Mouse (Mus musculus): ENCODE results near the gene Slc25a35. TPM values are rescaled to one million over a fixed set of nuclear protein-coding genes. Genes with fewer than 3 reads are reported as not detected.
A peak's percentile ranks its signal among the peaks of the same experiment; 100 is the strongest.

Slc25a35 gene
- polyA plus RNA-seq, 1 experiment, result 12.1 TPM

DNA sequence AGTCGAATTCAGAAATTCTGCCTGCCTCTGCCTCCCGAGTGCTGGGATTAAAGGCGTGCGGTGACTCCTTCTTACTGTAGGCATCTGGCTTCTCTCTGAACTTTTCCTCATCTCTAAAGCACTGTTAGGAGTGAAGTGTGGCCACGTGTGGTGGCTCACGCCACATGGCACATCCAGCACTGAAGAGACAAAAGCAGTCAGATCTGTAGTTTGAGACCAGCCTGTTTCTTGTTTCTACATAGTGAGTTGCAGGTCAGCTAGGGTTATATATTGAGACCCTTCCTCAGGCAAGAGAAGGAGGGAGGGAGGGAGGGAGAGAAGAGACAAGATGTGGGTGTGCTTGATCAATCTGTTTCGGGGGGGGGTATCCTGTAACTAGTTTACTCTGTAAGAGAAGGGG lies 7.2 kb downstream of the Slc25a35 start, which contains the start of gene Rangrf:
Gene Rangrf, minus strand, starts transcription at position 101 of the 400 bp plus-strand sequence.
- H3K27ac ChIP-seq (ENCODE audit: insufficient read depth, low read length), result no peak within 1 kb of the TSS
- 83% methylated on average over 7 of the region's 7 CpGs for WGBS
- H3K4me3 ChIP-seq (replicated peaks; ENCODE audit: insufficient read depth, low read depth, low read length), result peak within 1 kb of the TSS; percentile 84
- H3K4me1 ChIP-seq (ENCODE audit: control insufficient read depth, insufficient read depth, low read length), result peaks cover 6% of the 10 kb centered on the region; the same call in 1 of the 2 replicates
- TF ChIP-seq POLR2A (IDR thresholded peaks at IDR 0.05; ENCODE audit: borderline replicate concordance, insufficient read depth, low read length) (no peak), CTCF (IDR thresholded peaks at IDR 0.05; ENCODE audit: borderline replicate concordance, insufficient read depth, low read depth, low read length) (no peak)
- no peaks in the 10 kb centered on the region for H3K27me3 ChIP-seq (ENCODE audit: control insufficient read depth, insufficient read depth, low read length)
- DNase-seq, result no peak

GRCm38 (mm10) chr11:68975601-68976000 lies 7.7 kb downstream of the Slc25a35 start:
- no peak for TF ChIP-seq POLR2A (IDR thresholded peaks at IDR 0.05; ENCODE audit: borderline replicate concordance, insufficient read depth, low read length)
- no peak for TF ChIP-seq CTCF (IDR thresholded peaks at IDR 0.05; ENCODE audit: borderline replicate concordance, insufficient read depth, low read depth, low read length)
- DNase-seq, result no peak
- Histone ChIP-seq H3K4me1 (ENCODE audit: control insufficient read depth, insufficient read depth, low read length) (0 out of 2 replicates have a peak, but pooled peaks cover 6% of the 10 kb centered on the region), H3K27me3 (ENCODE audit: control insufficient read depth, insufficient read depth, low read length) (no peaks in the 10 kb centered on the region), H3K4me3 (replicated peaks; ENCODE audit: insufficient read depth, low read depth, low read length) (no peak overlapping the region), H3K27ac (ENCODE audit: insufficient read depth, low read length) (no peak overlapping the region)
- WGBS, result 98% methylated on average over 1 of the region's 1 CpGs

- Histone ChIP-seq H3K27me3 (ENCODE audit: control insufficient read depth, insufficient read depth, low read length) (no peaks in the 10 kb centered on the region), H3K27ac (ENCODE audit: insufficient read depth, low read length) (no peak overlapping the region), H3K4me3 (replicated peaks; ENCODE audit: insufficient read depth, low read depth, low read length) (no peak overlapping the region), H3K4me1 (ENCODE audit: control insufficient read depth, insufficient read depth, low read length) (no peaks in the 10 kb centered on the region; the same call in 1 of the 2 replicates)
- 33% methylated on average over 5 of the region's 5 CpGs for WGBS
- no peak for DNase-seq
- TF ChIP-seq CTCF (IDR thresholded peaks at IDR 0.05; ENCODE audit: borderline replicate concordance, insufficient read depth, low read depth, low read length) (no peak), POLR2A (IDR thresholded peaks at IDR 0.05; ENCODE audit: borderline replicate concordance, insufficient read depth, low read length) (no peak)
Observed at GRCm38 (mm10) chr11:68979320-68979733, 11.4 kb downstream of the Slc25a35 start.

- WGBS, result 72% methylated on average over 3 of the region's 3 CpGs
- no peak for TF ChIP-seq CTCF (IDR thresholded peaks at IDR 0.05; ENCODE audit: borderline replicate concordance, insufficient read depth, low read depth, low read length)
- no peak for TF ChIP-seq POLR2A (IDR thresholded peaks at IDR 0.05; ENCODE audit: borderline replicate concordance, insufficient read depth, low read length)
- H3K4me3 ChIP-seq (replicated peaks; ENCODE audit: insufficient read depth, low read depth, low read length), result no peak overlapping the region
- no peaks in the 10 kb centered on the region for H3K27me3 ChIP-seq (ENCODE audit: control insufficient read depth, insufficient read depth, low read length)
- H3K27ac ChIP-seq (ENCODE audit: insufficient read depth, low read length), result no peak overlapping the region
- no peak for DNase-seq
- H3K4me1 ChIP-seq (ENCODE audit: control insufficient read depth, insufficient read depth, low read length), result no peaks in the 10 kb centered on the region; the same call in 1 of the 2 replicates
Observed at GRCm38 (mm10) chr11:68980919-68981318, 13.0 kb downstream of the Slc25a35 start.

DNA sequence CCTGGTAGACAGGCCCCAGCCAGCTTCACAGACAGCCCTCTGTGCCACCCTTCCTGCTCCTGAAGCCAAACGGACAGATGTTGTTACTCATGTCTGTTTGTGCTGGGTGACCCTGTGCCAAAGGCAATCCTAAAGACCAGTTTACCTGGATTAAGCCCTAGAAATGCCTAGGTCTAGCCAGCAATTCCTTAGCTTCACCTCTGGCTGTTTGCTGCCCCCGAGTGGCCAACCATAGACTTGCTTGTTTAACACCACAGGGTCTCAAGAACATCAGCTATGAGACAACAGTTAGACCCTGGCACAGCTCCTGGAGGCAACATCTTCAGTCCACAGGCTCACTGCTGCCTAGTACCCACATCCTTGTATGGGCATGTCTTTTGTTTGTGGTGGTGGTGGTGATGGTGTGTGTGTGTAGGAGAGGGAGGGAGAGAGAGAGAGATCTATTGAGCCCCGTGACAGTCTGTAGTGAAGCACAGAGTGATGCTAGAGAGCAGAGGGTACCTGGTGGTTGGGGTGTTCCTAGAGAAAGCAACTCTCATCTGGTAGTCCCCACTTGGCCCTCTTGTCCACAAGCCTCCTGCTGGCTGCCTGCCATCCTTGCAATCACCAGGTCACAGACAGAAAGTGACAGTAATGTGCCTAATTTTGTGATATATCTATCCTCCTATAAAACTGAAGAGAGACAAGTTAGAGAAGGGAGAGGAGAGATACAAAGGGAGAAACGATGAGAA lies 14.9 kb downstream of the Slc25a35 start:
- DNase-seq, result peak; percentile 63 to 76
- no peak for TF ChIP-seq POLR2A (IDR thresholded peaks at IDR 0.05; ENCODE audit: borderline replicate concordance, insufficient read depth, low read length)
- peak; percentile 81 for TF ChIP-seq CTCF (IDR thresholded peaks at IDR 0.05; ENCODE audit: borderline replicate concordance, insufficient read depth, low read depth, low read length)
- Histone ChIP-seq H3K4me3 (replicated peaks; ENCODE audit: insufficient read depth, low read depth, low read length) (no peak overlapping the region), H3K27ac (ENCODE audit: insufficient read depth, low read length) (no peak overlapping the region), H3K27me3 (ENCODE audit: control insufficient read depth, insufficient read depth, low read length) (no peaks in the 10 kb centered on the region), H3K4me1 (ENCODE audit: control insufficient read depth, insufficient read depth, low read length) (peaks cover 3% of the 10 kb centered on the region)
- WGBS, result 27% methylated on average over 4 of the region's 4 CpGs

DNA sequence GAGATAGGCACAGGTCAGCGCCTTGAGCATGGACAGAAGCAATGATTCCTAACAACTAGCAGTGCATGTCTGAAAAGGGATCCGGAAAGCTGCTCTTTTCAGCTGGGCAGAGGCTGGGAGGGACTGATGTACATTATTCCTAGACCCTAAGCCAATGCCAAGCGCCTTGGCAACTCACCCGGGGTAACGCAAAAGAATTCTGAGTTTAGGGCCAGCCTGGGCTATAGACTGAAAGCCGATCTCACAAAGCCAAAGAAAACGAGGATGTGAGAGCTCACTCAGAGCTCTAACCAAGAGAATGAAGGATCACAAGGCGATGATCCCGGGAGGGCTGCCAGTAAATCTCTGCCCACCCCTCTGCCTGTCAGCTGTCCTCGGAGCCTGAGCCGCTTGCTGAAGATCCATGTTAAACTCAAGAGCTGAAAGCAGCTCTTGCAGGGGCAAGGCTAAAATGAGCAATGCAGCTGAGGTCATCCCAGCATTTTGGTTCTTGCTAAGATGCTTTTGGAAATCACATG lies 19.5 kb downstream of the Slc25a35 start:
- H3K27ac ChIP-seq (ENCODE audit: insufficient read depth, low read length), result peak overlapping the region; percentile 37
- DNase-seq, result peak in 1 of 2 experiments; percentile 39
- no peaks in the 10 kb centered on the region for H3K27me3 ChIP-seq (ENCODE audit: control insufficient read depth, insufficient read depth, low read length)
- WGBS, result 44% methylated on average over 11 of the region's 11 CpGs
- no peak for TF ChIP-seq POLR2A (IDR thresholded peaks at IDR 0.05; ENCODE audit: borderline replicate concordance, insufficient read depth, low read length)
- no peak for TF ChIP-seq CTCF (IDR thresholded peaks at IDR 0.05; ENCODE audit: borderline replicate concordance, insufficient read depth, low read depth, low read length)
- H3K4me3 ChIP-seq (replicated peaks; ENCODE audit: insufficient read depth, low read depth, low read length), result no peak overlapping the region
- H3K4me1 ChIP-seq (ENCODE audit: control insufficient read depth, insufficient read depth, low read length), result peaks cover 16% of the 10 kb centered on the region

DNA sequence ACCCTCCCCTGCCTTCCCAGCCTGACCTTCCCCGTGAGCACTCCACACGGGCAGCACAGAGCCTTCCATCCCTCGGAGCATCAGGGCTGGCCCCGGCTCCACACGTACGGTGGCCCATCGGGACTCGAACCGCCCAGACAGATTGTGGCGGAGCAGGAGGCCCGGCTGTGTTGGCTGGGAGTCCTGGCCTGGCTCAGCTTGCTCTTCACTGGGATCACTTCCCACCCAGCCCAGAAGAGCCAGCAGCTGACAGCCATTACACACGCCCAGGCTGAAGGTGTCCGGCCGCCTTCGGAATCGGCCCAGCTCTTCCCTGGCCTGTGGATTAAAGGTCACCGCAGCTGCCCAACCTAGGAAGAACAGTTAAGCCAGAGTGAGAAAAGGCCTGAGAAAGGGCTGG lies 20.4 kb downstream of the Slc25a35 start:
- H3K27ac ChIP-seq (ENCODE audit: insufficient read depth, low read length), result peak overlapping the region; percentile 37; the same call in 1 of the 2 replicates
- peak; percentile 17; the same call in 1 of the 2 replicates for TF ChIP-seq POLR2A (IDR thresholded peaks at IDR 0.05; ENCODE audit: borderline replicate concordance, insufficient read depth, low read length)
- no peak for TF ChIP-seq CTCF (IDR thresholded peaks at IDR 0.05; ENCODE audit: borderline replicate concordance, insufficient read depth, low read depth, low read length)
- H3K27me3 ChIP-seq (ENCODE audit: control insufficient read depth, insufficient read depth, low read length), result no peaks in the 10 kb centered on the region
- peaks cover 25% of the 10 kb centered on the region for H3K4me1 ChIP-seq (ENCODE audit: control insufficient read depth, insufficient read depth, low read length)
- H3K4me3 ChIP-seq (replicated peaks; ENCODE audit: insufficient read depth, low read depth, low read length), result peak overlapping the region; percentile 9
- peak; percentile 79 to 85 for DNase-seq
- WGBS, result 9% methylated on average over 17 of the region's 17 CpGs
